Mouse (Mus musculus) lung, postnatal 14 days (tissue): ENCODE measurements around the gene Cntnap5a.

Experiments
- DNase-seq: peaks from one replicate; pipeline ENCODE4 v3.0.0; 2021

The Cntnap5a gene

DNA sequence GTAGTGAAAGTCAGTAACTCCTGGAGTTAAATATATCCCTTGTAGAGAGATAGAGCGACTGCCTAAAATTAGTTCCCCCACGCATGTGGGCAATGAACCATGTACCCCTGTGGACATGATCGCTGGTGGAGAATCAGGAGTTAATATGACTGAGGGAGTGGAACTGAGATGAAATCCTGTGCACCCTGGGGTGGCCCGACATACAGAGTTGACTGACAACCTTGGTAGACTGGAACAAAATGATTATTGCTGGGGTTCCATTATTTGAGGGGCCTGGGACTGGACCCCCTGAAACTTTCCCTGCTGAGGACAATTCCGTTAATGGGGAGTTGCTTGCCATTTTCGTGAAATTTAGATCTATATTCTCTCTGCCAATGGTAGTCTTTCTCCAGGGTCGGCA, 683.0 kb downstream of the Cntnap5a start:
- DNase-seq = no peak

- no peak for DNase-seq
These were observed 686.3 kb downstream of the Cntnap5a start for GRCm38 (mm10) chr1:116370817-116371216.

DNA sequence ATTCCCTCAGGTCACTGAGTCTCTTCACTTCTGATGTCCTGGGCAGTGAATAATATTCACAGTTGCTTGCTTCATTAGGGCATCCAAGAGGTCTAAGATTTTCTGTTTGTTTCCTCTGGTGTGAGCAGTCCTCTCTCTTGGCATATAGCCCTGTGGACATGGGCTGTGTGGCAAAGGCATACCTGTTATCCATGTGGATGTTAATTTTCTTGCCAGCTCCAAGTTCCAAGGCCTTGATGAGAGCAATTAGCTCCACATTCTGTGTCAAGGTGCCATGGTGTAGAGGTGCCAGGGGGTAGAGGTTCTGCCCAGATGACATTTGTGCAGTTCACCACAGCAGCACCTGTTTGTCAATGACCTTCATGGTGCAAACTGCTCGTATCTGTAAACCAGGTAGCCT, 689.0 kb downstream of the Cntnap5a start:
- no peak for DNase-seq

DNA sequence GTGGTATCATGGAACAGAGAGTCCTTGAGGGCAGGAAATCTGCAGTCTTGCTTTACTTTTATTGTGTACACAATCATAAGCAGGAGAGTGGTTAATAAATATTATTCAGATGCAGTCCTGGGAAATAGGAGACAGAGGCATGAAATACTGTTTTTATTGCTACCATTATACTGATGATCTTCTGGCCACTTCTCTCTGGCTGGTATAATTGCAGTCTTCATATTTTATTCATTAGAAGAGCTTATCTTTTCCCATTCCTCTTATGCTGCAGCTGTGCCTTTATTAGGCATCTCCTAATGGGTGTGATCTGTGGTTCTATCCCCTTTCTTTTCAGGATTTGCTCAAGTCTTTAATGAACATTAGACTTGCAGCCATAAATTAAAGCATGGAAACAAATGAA, 707.8 kb downstream of the Cntnap5a start:
- no peak for DNase-seq

- no peak for DNase-seq
These were observed 717.6 kb downstream of the Cntnap5a start for GRCm38 (mm10) chr1:116401996-116402656.

DNA sequence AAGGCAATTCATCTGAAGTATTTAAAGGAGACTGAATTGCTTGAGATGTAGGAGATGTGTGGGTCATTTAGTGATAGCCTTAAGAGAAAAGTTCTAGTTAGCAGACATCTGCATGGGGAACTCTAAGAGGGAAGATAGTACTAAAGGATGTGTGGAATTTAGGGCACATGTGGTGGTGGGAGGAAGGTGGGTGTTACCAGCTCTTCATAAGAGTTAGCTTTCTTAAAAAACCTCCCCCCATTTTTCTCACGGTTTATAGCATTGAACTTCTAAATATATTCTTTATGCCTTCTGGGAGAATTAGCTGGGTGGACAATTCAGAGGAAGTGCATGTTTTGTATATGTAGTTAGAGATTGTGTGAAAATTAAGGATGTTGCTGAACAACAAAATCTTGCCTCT, 725.3 kb downstream of the Cntnap5a start:
- DNase-seq = no peak

DNA sequence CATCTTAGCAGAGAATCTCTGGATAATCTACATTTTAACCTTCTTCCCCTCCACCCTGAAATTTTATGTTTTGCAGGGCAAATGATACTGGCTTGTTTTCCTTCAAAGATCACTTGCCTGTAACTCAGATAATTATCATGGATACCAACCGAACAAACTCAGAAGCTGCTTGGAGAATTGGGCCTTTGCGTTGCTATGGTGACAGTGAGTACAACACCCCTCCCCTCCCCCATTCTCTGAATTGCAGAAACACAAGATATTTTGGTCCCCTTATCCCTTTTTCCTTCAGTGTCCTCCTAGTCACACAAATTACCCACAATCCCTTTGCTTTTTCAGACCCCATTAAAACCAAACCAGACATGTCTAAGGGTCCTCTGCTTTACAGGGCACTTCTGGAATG, 743.8 kb downstream of the Cntnap5a start:
- no peak for DNase-seq

DNA sequence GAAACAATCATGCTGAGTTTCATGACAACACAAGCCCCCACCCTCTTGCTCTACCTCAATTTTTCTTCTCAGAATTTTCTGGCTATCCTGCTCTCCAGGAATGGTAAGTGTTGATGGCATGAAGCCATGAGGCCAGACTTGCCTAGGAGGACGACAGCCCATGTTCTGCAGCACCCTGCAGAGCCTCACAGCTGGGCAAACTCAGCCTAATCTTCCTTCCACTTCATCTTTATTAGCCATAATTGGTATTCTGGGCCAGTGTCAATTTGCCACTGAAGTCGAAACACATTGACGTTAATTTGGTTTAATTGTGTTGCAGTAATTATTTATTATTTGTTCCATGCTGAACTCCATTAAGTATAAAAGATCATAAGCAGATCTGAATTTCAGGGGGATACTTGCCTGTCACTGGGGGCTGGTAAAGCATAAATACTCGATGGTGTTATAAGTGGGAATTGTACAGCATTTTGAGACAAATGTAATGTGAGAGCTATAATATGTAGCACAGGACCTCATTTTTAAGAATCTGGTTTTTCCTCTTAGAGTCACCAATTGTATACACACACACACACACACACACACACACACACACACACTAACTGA, 770.7 kb downstream of the Cntnap5a start:
- no peak for DNase-seq

DNA sequence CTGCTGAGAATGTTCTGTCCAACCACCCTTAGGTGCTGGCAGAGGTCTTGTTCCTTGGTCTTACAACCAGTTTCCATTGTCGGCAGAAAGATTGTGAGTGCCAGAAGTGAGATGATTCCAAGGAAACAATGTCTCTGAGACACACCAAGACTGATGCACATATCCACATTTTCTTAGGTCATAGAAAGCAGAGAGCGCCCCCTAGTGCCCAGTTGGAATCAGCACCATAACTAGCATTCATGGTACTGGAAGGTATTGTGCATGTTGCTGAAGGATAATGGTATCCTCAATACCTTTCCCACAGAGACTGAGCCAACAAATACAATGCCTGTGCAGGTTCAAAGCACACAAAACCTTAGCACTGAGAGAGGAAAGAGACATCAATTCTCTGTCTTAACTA, 793.1 kb downstream of the Cntnap5a start:
- DNase-seq = no peak

DNA sequence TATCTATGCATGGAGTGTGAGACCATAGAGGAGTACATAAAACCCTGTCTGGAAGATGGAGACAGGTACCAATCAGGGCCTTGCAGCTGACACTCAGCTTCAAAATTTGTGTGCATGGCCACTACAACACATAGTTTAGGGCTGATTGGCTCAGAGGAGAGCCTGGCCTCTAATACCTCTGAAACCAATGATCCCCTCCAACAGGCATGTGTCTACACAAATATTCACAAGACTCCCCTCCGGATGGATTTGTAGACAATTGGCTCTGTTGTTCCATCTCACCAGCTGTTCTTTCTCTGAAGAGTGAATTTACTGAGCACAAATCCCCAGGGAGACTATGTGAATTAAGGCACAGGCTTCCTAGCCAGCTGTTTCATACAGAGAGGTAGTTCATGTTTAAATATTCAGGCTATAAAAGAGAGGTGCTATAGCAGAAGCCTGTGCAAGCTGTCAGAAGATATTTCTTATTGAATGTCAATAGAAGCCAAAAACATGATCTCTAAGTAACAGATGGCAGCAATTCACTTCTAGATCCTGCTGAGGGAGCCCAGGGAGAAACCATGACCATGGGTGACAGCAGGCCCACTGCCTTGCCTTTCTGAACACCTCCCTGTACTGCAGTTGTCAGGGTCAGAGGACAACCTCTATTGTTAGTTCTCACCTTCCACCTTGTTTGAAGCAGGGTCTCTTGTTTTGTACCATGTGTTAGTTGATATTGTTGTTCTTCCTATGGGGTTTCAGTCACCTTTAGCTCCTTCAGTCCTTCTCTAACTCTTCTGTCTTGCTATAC, 804.4 kb downstream of the Cntnap5a start:
- DNase-seq = no peak

GRCm38 (mm10) chr1:116577969-116578666, 893.6 kb downstream of the Cntnap5a start:
- DNase-seq = no peak

GRCm38 (mm10) chr1:116616272-116616671, 931.7 kb downstream of the Cntnap5a start:
- DNase-seq = no peak
